Comparison of ENCODE assay signal across 21 mouse cellular contexts in the genomic region with DNA sequence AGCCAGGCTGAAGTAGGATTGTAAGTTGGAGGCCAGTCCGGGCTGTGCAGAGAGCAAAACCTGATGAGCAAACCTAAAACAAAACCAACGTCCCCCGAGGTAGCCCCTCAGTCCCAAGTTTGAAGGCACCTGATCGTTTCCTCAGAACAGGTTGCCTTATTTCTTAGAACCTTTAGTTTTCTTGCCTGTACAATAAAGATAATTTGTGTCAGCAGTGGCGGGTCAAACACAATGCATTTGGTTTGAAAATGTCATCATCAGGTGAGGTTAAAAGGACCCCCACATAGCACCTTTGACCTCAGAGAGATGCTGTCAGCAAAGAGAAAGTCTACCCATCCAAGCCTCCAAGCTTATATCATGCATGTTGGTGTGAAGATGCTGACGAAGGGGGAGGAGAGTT.
DNase-seq lines count a peak whose midpoint lies in the region; ATAC-seq and TF ChIP-seq lines count a peak whose summit lies in the region.
"Had no signal": no experiment of that assay in that cellular context is flagged by ENCODE, and none has a peak within 500 bp of the region (broad histone marks: within the 10 kb centered on the region; RNA-seq: fewer than 3 reads in every experiment).

No protein-coding gene starts in this region.

- no peak overlapping the region for H3K4me3 ChIP-seq in layer of hippocampus, adult 2 months
- H3K4me3 ChIP-seq in midbrain, embryonic 11.5 days (ENCODE audit: low read depth, low read length), result no peak overlapping the region
- H3K4me3 ChIP-seq in midbrain, embryonic 16.5 days (ENCODE audit: low read depth, low read length), result no peak overlapping the region

- DNase-seq in heart, adult 11 months, result peak; percentile 62
- no peak for DNase-seq in heart, adult 9 months (ENCODE audit: low spot score in 2 of 2)
- no peak for DNase-seq in layer of hippocampus, adult 2 months (ENCODE audit: low spot score in 2 of 2)
- no peak for DNase-seq in layer of hippocampus, postnatal 14 days (ENCODE audit: low spot score in 2 of 2)
- DNase-seq in midbrain, embryonic 11.5 days (ENCODE audit: low spot score, missing footprints), result peak; percentile 61
- DNase-seq: adrenal gland, adult 2 months; adrenal gland, adult 8-10 months; adrenal gland, postnatal 10 days; adrenal gland, postnatal 14 days; adrenal gland, postnatal 25 days; adrenal gland, postnatal 36 days; B cell, adult 2 months; cerebellum, adult 11 months; cerebellum, adult 11-12 months; cerebellum, adult 18-20 months had no signal

- no peak for ATAC-seq in midbrain, embryonic 11.5 days (ENCODE audit: low FRiP score)
- ATAC-seq in midbrain, embryonic 16.5 days, result no peak
- ATAC-seq: activated CD4-positive, CD25-positive, alpha-beta regulatory T cell, adult 4 months; CD4-positive, CD25-positive, alpha-beta regulatory T cell, adult 4 months; Patski had no signal

- H3K27me3 ChIP-seq in midbrain, embryonic 11.5 days (ENCODE audit: control insufficient read depth, insufficient read depth, low read length), result no peaks in the 10 kb centered on the region
- H3K27me3 ChIP-seq in midbrain, embryonic 16.5 days (ENCODE audit: control insufficient read depth, insufficient read depth, low read depth, low read length), result no peaks in the 10 kb centered on the region
- H3K27me3 ChIP-seq: CH12.LX, Patski had no signal

- H3K4me2 ChIP-seq in midbrain, embryonic 11.5 days, result no peak overlapping the region
- no peak overlapping the region for H3K4me2 ChIP-seq in midbrain, embryonic 16.5 days (ENCODE audit: low read length)

- WGBS in midbrain, embryonic 11.5 days, result 83% methylated on average over 6 of the region's 6 CpGs
- 90% methylated on average over 6 of the region's 6 CpGs for WGBS in midbrain, embryonic 16.5 days

- no peaks in the 10 kb centered on the region for H3K9me3 ChIP-seq in midbrain, embryonic 11.5 days (ENCODE audit: control insufficient read depth, low read length)
- H3K9me3 ChIP-seq in midbrain, embryonic 16.5 days (replicated peaks; ENCODE audit: control insufficient read depth, low read length, poor library complexity, severe bottlenecking), result no peaks in the 10 kb centered on the region
- H3K9me3 ChIP-seq: G1E had no signal

- H3K9ac ChIP-seq in midbrain, embryonic 11.5 days (ENCODE audit: low read length), result no peak overlapping the region
- H3K9ac ChIP-seq in midbrain, embryonic 16.5 days (ENCODE audit: low read depth, low read length), result no peak overlapping the region

- no peak for TF ChIP-seq CTCF in layer of hippocampus, adult 2 months (conservative IDR thresholded peaks at IDR 0.05)

- peak overlapping the region; percentile 54 for H3K27ac ChIP-seq in layer of hippocampus, adult 2 months
- H3K27ac ChIP-seq in midbrain, embryonic 11.5 days (ENCODE audit: low read depth, low read length), result no peak overlapping the region
- no peak overlapping the region for H3K27ac ChIP-seq in midbrain, embryonic 16.5 days (ENCODE audit: low read length)

- H3K36me3 ChIP-seq in midbrain, embryonic 11.5 days (ENCODE audit: control insufficient read depth, insufficient read depth, low read length), result no peaks in the 10 kb centered on the region
- no peaks in the 10 kb centered on the region for H3K36me3 ChIP-seq in midbrain, embryonic 16.5 days (ENCODE audit: control insufficient read depth, insufficient read depth, low read length)
- H3K36me3 ChIP-seq: G1E had no signal

- no peaks in the 10 kb centered on the region for H3K4me1 ChIP-seq in midbrain, embryonic 11.5 days (ENCODE audit: control insufficient read depth, insufficient read depth, low read length)
- H3K4me1 ChIP-seq in midbrain, embryonic 16.5 days (ENCODE audit: control insufficient read depth, insufficient read depth, low read length), result peaks cover 6% of the 10 kb centered on the region; the same call in 1 of the 2 replicates

Comparison
In these comparisons a context has a peak if more than half of its experiments do, and no peak if none do; other contexts are left out.
1. DNase-seq: peak in heart, adult 11 months (single experiment) and midbrain, embryonic 11.5 days (single experiment); none in heart, adult 9 months (0 of 2), layer of hippocampus, adult 2 months (0 of 2) and layer of hippocampus, postnatal 14 days (0 of 2).